Mouse (Mus musculus): ENCODE measurements around the gene 3830417A13Rik. TPM values are rescaled to one million over a fixed set of nuclear protein-coding genes. Genes with fewer than 3 reads are reported as not detected.

The 3830417A13Rik gene
- polyA plus RNA-seq (2014; fragmentation: Nextera tagmentation; extraction: Ambion mirVana) = not detected in 2 replicates

DNA sequence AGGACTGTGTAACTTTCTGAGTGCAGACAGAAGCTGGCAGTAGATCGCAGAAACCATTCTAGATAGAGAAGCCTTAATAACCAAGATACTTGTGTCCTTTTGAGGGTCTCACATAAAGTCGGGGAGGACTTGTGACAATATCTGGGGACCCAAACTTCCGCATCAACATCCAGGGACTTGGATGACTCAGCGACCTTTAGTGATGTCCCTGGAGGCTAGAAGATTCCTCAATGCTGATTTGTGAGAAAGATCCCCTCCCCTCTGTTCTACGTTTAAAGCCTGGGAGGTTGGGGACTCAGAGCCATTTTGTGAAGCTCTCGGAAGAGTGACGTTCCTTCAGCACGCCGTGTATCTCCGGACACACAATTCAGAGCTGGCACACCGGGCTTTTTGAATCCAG is at the start of gene 3830417A13Rik:
Gene 3830417A13Rik (plus strand): TSS at position 301 of the 400 bp plus-strand sequence.
- Histone ChIP-seq H3K27ac (ENCODE audit: low read depth, low read length) (no peak within 1 kb of the TSS), H3K4me1 (ENCODE audit: control insufficient read depth, insufficient read depth, low read length) (no peaks in the 10 kb centered on the region), H3K4me3 (ENCODE audit: low read depth, low read length) (no peak within 1 kb of the TSS), H3K4me2 (no peak within 1 kb of the TSS), H3K9me3 (replicated peaks; ENCODE audit: control insufficient read depth, low read length) (no peaks in the 10 kb centered on the region), H3K36me3 (ENCODE audit: control insufficient read depth, insufficient read depth, low read length) (no peaks in the 10 kb centered on the region), H3K27me3 (ENCODE audit: control insufficient read depth, insufficient read depth, low read length) (no peaks in the 10 kb centered on the region), H3K9ac (ENCODE audit: low read depth, low read length) (no peak within 1 kb of the TSS)
- 81% methylated on average over 11 of the region's 11 CpGs for WGBS (ENCODE audit: insufficient replicate concordance)
- ATAC-seq (replicated peaks; ENCODE audit: insufficient number of reproducible peaks, low FRiP score, low TSS enrichment) = no peak

- no peak within 1 kb of the TSS for H3K4me3 ChIP-seq (ENCODE audit: low read depth, low read length)
- no peaks in the 10 kb centered on the region for H3K36me3 ChIP-seq (ENCODE audit: control insufficient read depth, insufficient read depth, low read length)
- no peaks in the 10 kb centered on the region for H3K4me1 ChIP-seq (ENCODE audit: control insufficient read depth, insufficient read depth, low read length)
- WGBS (ENCODE audit: insufficient replicate concordance) = 56% methylated on average over 2 of the region's 2 CpGs
- H3K9me3 ChIP-seq (replicated peaks; ENCODE audit: control insufficient read depth, low read length) = no peaks in the 10 kb centered on the region
- no peaks in the 10 kb centered on the region for H3K27me3 ChIP-seq (ENCODE audit: control insufficient read depth, insufficient read depth, low read length)
- H3K9ac ChIP-seq (ENCODE audit: low read depth, low read length) = no peak within 1 kb of the TSS
- H3K4me2 ChIP-seq = no peak within 1 kb of the TSS
- no peak for ATAC-seq (replicated peaks; ENCODE audit: insufficient number of reproducible peaks, low FRiP score, low TSS enrichment)
- H3K27ac ChIP-seq (ENCODE audit: low read depth, low read length) = no peak within 1 kb of the TSS
Observed at GRCm38 (mm10) chrX:64152098-64152497, 21.2 kb upstream of the 3830417A13Rik start, which contains the start of gene Gm6760. Gene Gm6760, minus strand, starts transcription at chrX:64152198.

DNA sequence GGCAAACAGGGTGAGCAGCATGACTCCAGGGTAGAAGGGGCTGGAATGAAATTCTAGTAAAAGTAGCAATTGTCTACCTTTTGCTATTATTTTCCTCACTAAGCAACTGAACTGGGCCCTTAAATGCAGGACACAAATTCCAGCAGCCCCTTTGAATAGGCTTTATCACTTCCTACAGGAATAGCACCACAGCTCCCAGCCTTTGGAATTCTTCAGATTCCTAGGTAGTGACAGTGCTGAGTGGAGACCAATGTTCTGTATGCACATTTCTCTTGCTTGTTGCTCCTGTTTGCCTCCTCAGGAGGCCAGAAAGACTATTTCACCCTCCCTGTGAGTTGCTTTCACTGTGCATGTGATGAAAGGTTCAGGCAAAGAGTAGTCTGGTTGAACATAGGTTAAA is 7.9 kb downstream of the 3830417A13Rik start:
- Histone ChIP-seq H3K9ac (ENCODE audit: low read depth, low read length) (no peak overlapping the region), H3K4me3 (ENCODE audit: low read depth, low read length) (no peak overlapping the region), H3K4me2 (no peak overlapping the region), H3K9me3 (replicated peaks; ENCODE audit: control insufficient read depth, low read length) (no peaks in the 10 kb centered on the region), H3K4me1 (ENCODE audit: control insufficient read depth, insufficient read depth, low read length) (no peaks in the 10 kb centered on the region), H3K27me3 (ENCODE audit: control insufficient read depth, insufficient read depth, low read length) (no peaks in the 10 kb centered on the region), H3K27ac (ENCODE audit: low read depth, low read length) (peak overlapping the region; percentile 78), H3K36me3 (ENCODE audit: control insufficient read depth, insufficient read depth, low read length) (no peaks in the 10 kb centered on the region)
- no peak for ATAC-seq (replicated peaks; ENCODE audit: insufficient number of reproducible peaks, low FRiP score, low TSS enrichment)

Other genes starting within 250 kb of the 3830417A13Rik start
- gene Gm6760, start 21.4 kb upstream of the 3830417A13Rik start, polyA plus RNA-seq (2014; fragmentation: Nextera tagmentation; extraction: Ambion mirVana) = not detected in 2 replicates
- gene Slitrk4, start 103.4 kb downstream of the 3830417A13Rik start, polyA plus RNA-seq (2014; fragmentation: Nextera tagmentation; extraction: Ambion mirVana) = 7.2 and 10.0 TPM in 2 replicates

Data from heart, embryonic 11.5 days (tissue).